Mouse (Mus musculus): ENCODE data around the gene Mmd2.

GRCm38 (mm10) chr5:142627398-142627797, 18.8 kb upstream of the Mmd2 start, which contains the start of gene Wipi2:
- TF ChIP-seq CTCF (IDR thresholded peaks at IDR 0.05; ENCODE audit: low read depth): no peak
- TF ChIP-seq EP300 (IDR thresholded peaks at IDR 0.05; ENCODE audit: low read depth): no peak

Measured in heart, postnatal 0 days (tissue).